Mouse (Mus musculus) midbrain, postnatal 0 days (tissue): Measurements from ENCODE around the gene Iqub. TPM values are rescaled to one million over a fixed set of nuclear protein-coding genes. Genes with fewer than 3 reads are reported as not detected.
A peak's percentile ranks its signal among the peaks of the same experiment; 100 is the strongest.

Experiments used
- ATAC-seq: fragments of 200-750 bp; cut with Nextera tagmentation; 2 replicates; pipeline ENCODE4 v1.8.0; 2017; ENCODE audit warnings: moderate number of reproducible peaks, mild to moderate bottlenecking, moderate TSS enrichment, moderate library complexity; ENCODE audit not compliant: low FRiP score
- DNase-seq: peaks from one replicate; pipeline ENCODE4 v3.0.0-alpha.2; 2015; ENCODE audit warnings: low spot score
- H3K27ac ChIP-seq: fragments of 300-500 bp; sonication (generic); 2 replicates; pipeline ENCODE4 v1.5.1; 2014; ENCODE audit warnings: low read depth, mild to moderate bottlenecking, low read length, mixed read lengths
- H3K27me3 ChIP-seq: fragments of 300-500 bp; sonication (generic); 2 replicates; pipeline ENCODE4 v1.6.1; 2014; ENCODE audit warnings: low read length, control low read depth, mixed read lengths; ENCODE audit not compliant: insufficient read depth
- H3K36me3 ChIP-seq: fragments of 300-500 bp; sonication (generic); 2 replicates; pipeline ENCODE4 v1.6.1; 2014; ENCODE audit warnings: low read length, control low read depth, mixed read lengths; ENCODE audit not compliant: insufficient read depth
- H3K4me1 ChIP-seq: fragments of 300-500 bp; sonication (generic); 2 replicates; pipeline ENCODE4 v1.6.1; 2014; ENCODE audit warnings: mild to moderate bottlenecking, control low read depth, antibody characterized with exemption, low read length, mixed read lengths; ENCODE audit not compliant: insufficient read depth
- H3K4me2 ChIP-seq: fragments of 300-500 bp; sonication (generic); 2 replicates; pipeline ENCODE4 v1.6.1; 2014; ENCODE audit warnings: low read depth, mild to moderate bottlenecking, low read length, mixed read lengths; ENCODE audit not compliant: poor library complexity, severe bottlenecking
- H3K4me3 ChIP-seq: fragments of 300-500 bp; sonication (generic); 2 replicates; pipeline ENCODE4 v1.5.1; 2014; ENCODE audit warnings: low read depth, mild to moderate bottlenecking, low read length, moderate library complexity
- H3K9ac ChIP-seq: fragments of 300-500 bp; sonication (generic); replicated peaks from 2 replicates; pipeline ENCODE4 v1.6.1; 2014; ENCODE audit warnings: mild to moderate bottlenecking, low read length, moderate library complexity, mixed read lengths; ENCODE audit not compliant: poor library complexity, severe bottlenecking
- H3K9me3 ChIP-seq: fragments of 300-500 bp; sonication (generic); 2 replicates; pipeline ENCODE4 v1.6.1; 2016; ENCODE audit warnings: low read length, control low read depth
- CTCF ChIP-seq: IDR thresholded peaks from 2 replicates; pipeline ENCODE4 v1.5.1; 2016; ENCODE audit warnings: antibody characterized with exemption, mild to moderate bottlenecking
- WGBS: fragments of 180-500 bp; shearing (Covaris S2); extraction: QIAGEN DNeasy Blood & Tissue Kit; methylation state at CpG from one replicate; pipeline ENCODE4 v1.1.7; 2014; 5-methylcytosine and 5-hydroxymethylcytosine counted together
- polyA plus RNA-seq: library from polyadenylated mRNA; unstranded; fragments of >200 nt; fragmentation: Nextera tagmentation; extraction: Ambion mirVana; gene quantifications from 2 replicates; pipeline ENCODE4 v1.2.1, GENCODE M21; 2015
- total RNA-seq: library from RNA; depleted of rRNA; stranded (reverse); fragments of >200 nt; gene quantifications from 2 replicates; pipeline ENCODE4 v1.2.3, GENCODE M21; 2014

Iqub gene
- total and polyA plus RNA-seq, 2 experiments from 2014 or later, result 0.70 to 1.5 TPM

- whole genome bisulfite sequencing, result 46% methylated on average over 2 of the region's 2 CpGs
- Histone ChIP-seq H3K9ac (no peak overlapping the region), H3K4me3 (no peak overlapping the region), H3K27me3 (no peaks in the 10 kb centered on the region), H3K9me3 (no peaks in the 10 kb centered on the region), H3K4me2 (no peak overlapping the region), H3K4me1 (peaks cover 2% of the 10 kb centered on the region; the same call in 1 of the 2 replicates), H3K27ac (no peak overlapping the region), H3K36me3 (peaks cover 10% of the 10 kb centered on the region; the same call in 1 of the 2 replicates)
- ATAC-seq (peak; percentile 57; the same call in 1 of the 2 replicates), DNase-seq (peak; percentile 76)
- TF ChIP-seq CTCF, result peak; percentile 87
Observed at GRCm38 (mm10) chr6:24516197-24516596, 1.3 kb upstream of the Iqub start.

GRCm38 (mm10) chr6:24504141-24504540 is 10.7 kb downstream of the Iqub start:
- no peaks in the 10 kb centered on the region for H3K27me3 ChIP-seq
- H3K36me3 ChIP-seq, result no peaks in the 10 kb centered on the region
- H3K4me1 ChIP-seq, result no peaks in the 10 kb centered on the region
- H3K4me3 ChIP-seq, result no peak overlapping the region
- ATAC-seq (no peak), DNase-seq (peak; percentile 47)
- H3K27ac ChIP-seq, result no peak overlapping the region
- no peak for TF ChIP-seq CTCF
- H3K9ac ChIP-seq, result no peak overlapping the region
- no peaks in the 10 kb centered on the region for H3K9me3 ChIP-seq
- WGBS, result 74% methylated on average over 2 of the region's 2 CpGs
- H3K4me2 ChIP-seq, result no peak overlapping the region

GRCm38 (mm10) chr6:24490341-24490740 is 24.5 kb downstream of the Iqub start:
- Histone ChIP-seq H3K9me3 (no peaks in the 10 kb centered on the region), H3K36me3 (no peaks in the 10 kb centered on the region), H3K27ac (no peak overlapping the region), H3K4me3 (no peak overlapping the region), H3K4me1 (no peaks in the 10 kb centered on the region), H3K9ac (no peak overlapping the region), H3K27me3 (no peaks in the 10 kb centered on the region), H3K4me2 (no peak overlapping the region)
- 7% methylated on average over 1 of the region's 1 CpGs for WGBS
- DNase-seq (peak; percentile 44), ATAC-seq (no peak)
- TF ChIP-seq CTCF, result peak; percentile 78

- no peak for TF ChIP-seq CTCF
- no peaks in the 10 kb centered on the region for H3K36me3 ChIP-seq
- no peak overlapping the region for H3K9ac ChIP-seq
- no peak overlapping the region for H3K4me3 ChIP-seq
- no peak overlapping the region for H3K27ac ChIP-seq
- DNase-seq (no peak), ATAC-seq (no peak)
- 84% methylated on average over 5 of the region's 5 CpGs for WGBS
- H3K9me3 ChIP-seq, result no peaks in the 10 kb centered on the region
- H3K4me1 ChIP-seq, result no peaks in the 10 kb centered on the region
- H3K4me2 ChIP-seq, result no peak overlapping the region
- H3K27me3 ChIP-seq, result no peaks in the 10 kb centered on the region
Observed at GRCm38 (mm10) chr6:24486530-24486929, 28.3 kb downstream of the Iqub start.

- no peak; the same call in 1 of the 2 replicates for ATAC-seq
- DNase-seq, result peak; percentile 21
- H3K27ac ChIP-seq, result no peak overlapping the region
- no peak for TF ChIP-seq CTCF
- H3K4me2 ChIP-seq, result no peak overlapping the region
- 20% methylated on average over 1 of the region's 1 CpGs for WGBS
- H3K36me3 ChIP-seq, result no peaks in the 10 kb centered on the region
- H3K9me3 ChIP-seq, result no peaks in the 10 kb centered on the region
- H3K9ac ChIP-seq, result no peak overlapping the region
- no peak overlapping the region for H3K4me3 ChIP-seq
- no peaks in the 10 kb centered on the region for H3K4me1 ChIP-seq
- no peaks in the 10 kb centered on the region for H3K27me3 ChIP-seq
Observed at GRCm38 (mm10) chr6:24470571-24471132, 44.2 kb downstream of the Iqub start.

GRCm38 (mm10) chr6:24470135-24470534 is 44.7 kb downstream of the Iqub start:
- no peaks in the 10 kb centered on the region for H3K9me3 ChIP-seq
- DNase-seq (no peak), ATAC-seq (no peak)

More at GRCm38 (mm10) chr6:24470135-24470534, 44.7 kb downstream of the Iqub start:
- no peak overlapping the region for H3K9ac ChIP-seq
- 48% methylated on average over 2 of the region's 2 CpGs for WGBS
- no peak overlapping the region for H3K27ac ChIP-seq
- TF ChIP-seq CTCF, result no peak
- no peaks in the 10 kb centered on the region for H3K36me3 ChIP-seq
- H3K4me3 ChIP-seq, result no peak overlapping the region
- H3K4me1 ChIP-seq, result no peaks in the 10 kb centered on the region
- H3K27me3 ChIP-seq, result no peaks in the 10 kb centered on the region
- no peak overlapping the region for H3K4me2 ChIP-seq
